Mouse (Mus musculus) myocyte (in vitro differentiated cells): ENCODE results near the gene Spty2d1. TPM values are rescaled to one million over a fixed set of nuclear protein-coding genes. Genes with fewer than 3 reads are reported as not detected.
A peak's percentile ranks its signal among the peaks of the same experiment; 100 is the strongest.

ENCODE experiments used
- H3K27me3 ChIP-seq: one replicate; pipeline ENCODE4 v1.6.1; 2011; ENCODE audit not compliant: control insufficient read depth, insufficient read depth, insufficient read length
- H3K36me3 ChIP-seq: one replicate; pipeline ENCODE4 v1.6.1; 2011; ENCODE audit not compliant: control insufficient read depth, insufficient read depth
- H3K4me2 ChIP-seq: one replicate; pipeline ENCODE4 v1.6.1; 2011; ENCODE audit warnings: low read depth, control low read depth
- H3K4me3 ChIP-seq: one replicate; pipeline ENCODE4 v1.5.1; 2011; ENCODE audit warnings: mild to moderate bottlenecking, control low read depth, moderate library complexity
- H3K79me2 ChIP-seq: one replicate; pipeline ENCODE4 v1.6.1; 2011; ENCODE audit not compliant: control insufficient read depth, insufficient read depth
- H3ac ChIP-seq: one replicate; pipeline ENCODE4 v1.6.1; 2011; ENCODE audit not compliant: control insufficient read depth, insufficient read length
- CEBPB ChIP-seq: IDR thresholded peaks from 2 replicates; pipeline ENCODE4 v1.6.1; 2011; ENCODE audit warnings: mild to moderate bottlenecking, moderate library complexity; ENCODE audit not compliant: poor library complexity, insufficient read depth, severe bottlenecking
- E2F4 ChIP-seq: IDR thresholded peaks from one replicate; pipeline ENCODE4 v1.6.1; 2011; ENCODE audit warnings: mild to moderate bottlenecking, control low read depth, moderate library complexity; ENCODE audit not compliant: insufficient read depth
- MAX ChIP-seq: IDR thresholded peaks from one replicate; pipeline ENCODE4 v1.6.1; 2011; ENCODE audit warnings: low read depth, mild to moderate bottlenecking, control low read depth
- MYOD1 ChIP-seq, 3 experiments: IDR thresholded peaks; one replicate each; pipeline ENCODE4 v1.6.1; 2011; ENCODE audit warnings: control low read depth in 2 of 3, low read depth in 2 of 3, mild to moderate bottlenecking in 2 of 3, moderate library complexity in 1 of 3; ENCODE audit not compliant: insufficient read length in 2 of 3, control insufficient read depth in 1 of 3
- MYOG ChIP-seq, 3 experiments: IDR thresholded peaks; one replicate each; pipeline ENCODE4 v1.6.1; 2011; ENCODE audit warnings: control low read depth in 2 of 3, low read depth in 2 of 3, mild to moderate bottlenecking in 2 of 3; ENCODE audit not compliant: insufficient read length in 2 of 3, control insufficient read depth in 1 of 3, insufficient read depth in 1 of 3
- POLR2A ChIP-seq: IDR thresholded peaks from one replicate; pipeline ENCODE4 v1.6.1; 2011; ENCODE audit warnings: low read depth, mild to moderate bottlenecking, control low read depth, moderate library complexity; ENCODE audit not compliant: insufficient read length
- POLR2AphosphoS2 ChIP-seq: IDR thresholded peaks from one replicate; pipeline ENCODE4 v1.6.1; 2011; ENCODE audit warnings: low read depth, control low read depth; ENCODE audit not compliant: insufficient read length
- REST ChIP-seq: IDR thresholded peaks from one replicate; pipeline ENCODE4 v1.6.1; 2011; ENCODE audit warnings: mild to moderate bottlenecking, control low read depth, moderate library complexity; ENCODE audit not compliant: insufficient read depth, insufficient read length
- SRF ChIP-seq: IDR thresholded peaks from one replicate; pipeline ENCODE4 v1.6.1; 2011; ENCODE audit warnings: low read depth; ENCODE audit not compliant: control insufficient read depth, insufficient read length
- TCF12 ChIP-seq: IDR thresholded peaks from one replicate; pipeline ENCODE4 v1.6.1; 2011; ENCODE audit warnings: mild to moderate bottlenecking, control low read depth; ENCODE audit not compliant: poor library complexity, insufficient read depth, severe bottlenecking
- TCF3 ChIP-seq: IDR thresholded peaks from one replicate; pipeline ENCODE4 v1.6.1; 2011; ENCODE audit warnings: low read depth, control low read depth; ENCODE audit not compliant: insufficient read length
- USF1 ChIP-seq: IDR thresholded peaks from one replicate; pipeline ENCODE4 v1.6.1; 2011; ENCODE audit warnings: low read depth, mild to moderate bottlenecking, control low read depth, moderate library complexity
- polyA plus RNA-seq: library from polyadenylated mRNA; unstranded; fragments of >200 nt; fragmentation: generic; extraction: Trizol; gene quantifications from one replicate; pipeline ENCODE4 v1.2.1, GENCODE M21; 2012; ENCODE audit warnings: missing spikeins

The Spty2d1 gene
- polyA plus RNA-seq, 1 experiment = 12.0 TPM

- no peaks in the 10 kb centered on the region for H3K79me2 ChIP-seq
- H3K36me3 ChIP-seq = no peaks in the 10 kb centered on the region
- TF ChIP-seq E2F4 (no peak), TCF3 (no peak), MYOG (IDR thresholded peaks at IDR 0.05; ENCODE audit: control insufficient read depth in 1 of 3, insufficient read depth in 1 of 3, insufficient read length in 2 of 3, low read depth in 2 of 3) (no peak), MYOD1 (IDR thresholded peaks at IDR 0.05; ENCODE audit: control insufficient read depth in 1 of 3, insufficient read length in 2 of 3, low read depth in 2 of 3) (no peak), USF1 (no peak), POLR2AphosphoS2 (no peak), CEBPB (no peak), POLR2A (no peak), TCF12 (no peak), SRF (no peak), MAX (no peak), REST (no peak)
- H3ac ChIP-seq = no peak overlapping the region
- no peaks in the 10 kb centered on the region for H3K27me3 ChIP-seq
- H3K4me3 ChIP-seq = no peak overlapping the region
- H3K4me2 ChIP-seq = no peak overlapping the region
Measured at GRCm38 (mm10) chr7:47053287-47053686, 45.1 kb upstream of the Spty2d1 start.

DNA sequence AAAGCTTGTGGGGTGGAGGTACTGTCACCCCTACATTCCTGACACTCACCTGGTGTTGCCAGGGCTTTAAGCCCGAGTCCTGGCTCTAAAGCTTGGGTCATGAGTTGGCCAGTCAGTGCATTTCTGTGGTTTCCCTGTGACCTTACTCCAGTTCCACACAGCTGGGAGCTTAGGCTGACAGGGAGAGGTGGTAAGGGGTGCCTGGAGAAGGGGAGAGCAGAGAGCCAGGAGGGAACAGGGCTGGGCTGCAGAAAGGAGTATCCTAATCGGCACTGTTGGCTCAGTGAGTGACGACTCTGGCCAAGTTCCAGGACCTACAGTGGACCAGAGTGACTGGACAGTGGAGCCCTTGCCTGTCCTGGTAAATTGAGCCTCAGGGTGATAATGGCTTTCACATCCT, 44.1 kb upstream of the Spty2d1 start:
- peak in 1 of 3 experiments; percentile 12 for TF ChIP-seq MYOD1 (IDR thresholded peaks at IDR 0.05; ENCODE audit: control insufficient read depth in 1 of 3, insufficient read length in 2 of 3, low read depth in 2 of 3)
- TF ChIP-seq E2F4 = no peak
- Histone ChIP-seq H3K4me3 (no peak overlapping the region), H3K4me2 (peak overlapping the region; percentile 76), H3K36me3 (no peaks in the 10 kb centered on the region), H3K79me2 (no peaks in the 10 kb centered on the region), H3K27me3 (no peaks in the 10 kb centered on the region), H3ac (no peak overlapping the region)

DNA sequence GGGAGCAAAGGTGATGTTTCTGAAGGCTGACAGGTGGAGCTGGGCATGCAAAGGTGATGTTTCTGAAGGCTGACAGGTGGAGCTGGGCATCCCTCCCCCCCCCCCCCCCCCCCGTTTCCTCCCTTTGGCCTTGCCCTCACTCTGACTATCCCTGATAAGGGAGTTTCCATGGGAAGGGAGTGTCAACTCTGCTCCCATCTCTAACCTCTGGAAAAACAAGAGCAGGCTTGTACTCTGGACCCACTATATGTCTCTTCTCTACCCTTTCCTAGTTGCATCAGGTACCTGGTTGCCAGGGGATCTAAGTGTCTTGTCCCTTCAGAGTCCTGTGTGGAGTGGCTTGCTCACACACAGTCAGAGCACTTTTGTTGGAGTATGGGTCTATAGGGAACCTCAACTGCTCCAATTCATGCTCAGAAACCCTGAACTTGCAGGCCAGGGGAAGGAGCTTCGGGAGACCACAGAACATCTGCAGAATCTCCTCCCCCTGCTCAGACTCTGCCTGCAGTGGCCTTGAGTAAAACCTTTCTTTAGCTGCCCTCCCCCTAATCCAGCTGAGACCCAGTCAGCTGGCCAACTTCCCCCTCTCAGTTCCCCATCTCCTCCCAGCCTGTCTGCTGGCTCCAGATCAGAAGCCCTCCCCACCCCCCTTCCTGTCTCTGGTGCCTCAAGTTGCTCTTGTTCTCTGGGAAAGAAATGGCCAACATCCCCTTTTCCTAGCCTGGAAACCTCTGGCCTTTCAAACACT, 43.4 kb upstream of the Spty2d1 start:
- Histone ChIP-seq H3K79me2 (no peaks in the 10 kb centered on the region), H3K36me3 (no peaks in the 10 kb centered on the region), H3K27me3 (no peaks in the 10 kb centered on the region), H3K4me3 (peak overlapping the region; percentile 36), H3ac (no peak overlapping the region), H3K4me2 (peak overlapping the region; percentile 76)
- TF ChIP-seq POLR2AphosphoS2 = no peak
- TF ChIP-seq SRF = no peak
- TF ChIP-seq TCF12 = no peak
- no peak for TF ChIP-seq CEBPB
- TF ChIP-seq USF1 = no peak
- TF ChIP-seq MYOD1 (IDR thresholded peaks at IDR 0.05; ENCODE audit: control insufficient read depth in 1 of 3, insufficient read length in 2 of 3, low read depth in 2 of 3) = no peak
- no peak for TF ChIP-seq REST
- TF ChIP-seq TCF3 = no peak
- TF ChIP-seq MAX = no peak
- no peak for TF ChIP-seq E2F4
- TF ChIP-seq POLR2A = no peak
- TF ChIP-seq MYOG (IDR thresholded peaks at IDR 0.05; ENCODE audit: control insufficient read depth in 1 of 3, insufficient read depth in 1 of 3, insufficient read length in 2 of 3, low read depth in 2 of 3) = no peak

DNA sequence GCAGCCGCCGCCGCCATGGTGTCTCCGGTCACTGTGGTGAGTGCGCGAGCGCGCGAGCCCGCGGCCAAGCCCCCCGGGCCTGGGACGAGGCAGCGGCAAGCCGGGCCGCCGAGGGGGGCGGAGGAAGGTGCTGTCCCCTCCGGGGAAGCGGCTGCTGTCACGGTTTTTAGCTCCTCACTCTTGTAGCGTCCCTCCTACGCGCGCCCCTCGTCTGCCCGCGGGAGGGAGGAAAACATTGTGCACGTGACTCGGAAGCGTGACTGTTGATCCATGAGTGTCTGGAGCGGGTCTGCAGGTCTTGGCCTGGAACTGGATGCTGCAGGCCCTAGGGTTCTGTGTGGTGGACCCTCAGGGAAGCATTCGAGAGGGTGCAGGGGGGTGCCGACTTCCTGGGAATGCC, 42.6 kb upstream of the Spty2d1 start:
- Histone ChIP-seq H3K79me2 (no peaks in the 10 kb centered on the region), H3K4me2 (peak overlapping the region; percentile 76), H3K4me3 (peak overlapping the region; percentile 36), H3K27me3 (no peaks in the 10 kb centered on the region), H3K36me3 (no peaks in the 10 kb centered on the region), H3ac (peak overlapping the region; percentile 3)
- no peak for TF ChIP-seq POLR2A
- TF ChIP-seq CEBPB = no peak
- peak; percentile 79 for TF ChIP-seq USF1
- no peak for TF ChIP-seq MYOD1 (IDR thresholded peaks at IDR 0.05; ENCODE audit: control insufficient read depth in 1 of 3, insufficient read length in 2 of 3, low read depth in 2 of 3)
- TF ChIP-seq TCF3 = no peak
- no peak for TF ChIP-seq MYOG (IDR thresholded peaks at IDR 0.05; ENCODE audit: control insufficient read depth in 1 of 3, insufficient read depth in 1 of 3, insufficient read length in 2 of 3, low read depth in 2 of 3)

- H3K27me3 ChIP-seq = no peaks in the 10 kb centered on the region
- H3ac ChIP-seq = peak within 1 kb of the TSS; percentile 3
- H3K4me2 ChIP-seq = peak within 1 kb of the TSS; percentile 82
- H3K36me3 ChIP-seq = no peaks in the 10 kb centered on the region
- H3K4me3 ChIP-seq = peak within 1 kb of the TSS; percentile 36
- no peak for TF ChIP-seq E2F4
- no peak for TF ChIP-seq TCF3
- TF ChIP-seq MYOG (IDR thresholded peaks at IDR 0.05; ENCODE audit: control insufficient read depth in 1 of 3, insufficient read depth in 1 of 3, insufficient read length in 2 of 3, low read depth in 2 of 3) = no peak
- TF ChIP-seq USF1 = no peak
- no peak for TF ChIP-seq CEBPB
- peak; percentile 76 for TF ChIP-seq POLR2A
- no peak for TF ChIP-seq MYOD1 (IDR thresholded peaks at IDR 0.05; ENCODE audit: control insufficient read depth in 1 of 3, insufficient read length in 2 of 3, low read depth in 2 of 3)
- peak; percentile 77 for TF ChIP-seq POLR2AphosphoS2
- no peaks in the 10 kb centered on the region for H3K79me2 ChIP-seq
Measured at GRCm38 (mm10) chr7:47050366-47050765, 42.2 kb upstream of the Spty2d1 start, which contains the start of gene Tmem86a. Gene Tmem86a (plus strand): TSS chr7:47050601.
